Mouse (Mus musculus) limb, embryonic 13.5 days (tissue): ENCODE measurements around the gene Hmgcs1. TPM values are rescaled to one million over a fixed set of nuclear protein-coding genes. Genes with fewer than 3 reads are reported as not detected.

ENCODE experiments used
- ATAC-seq: fragments of 200-750 bp; cut with Nextera tagmentation; 2 replicates; pipeline ENCODE4 v1.8.0; 2017; ENCODE audit warnings: low read depth, moderate number of reproducible peaks, moderate TSS enrichment; ENCODE audit not compliant: low FRiP score
- H3K27ac ChIP-seq: fragments of 300-500 bp; sonication (generic); 2 replicates; pipeline ENCODE4 v1.5.1; 2015; ENCODE audit warnings: inconsistent platforms, mild to moderate bottlenecking, moderate library complexity
- H3K27me3 ChIP-seq: fragments of 300-500 bp; sonication (generic); 2 replicates; pipeline ENCODE4 v1.6.1; 2015; ENCODE audit warnings: mild to moderate bottlenecking, inconsistent platforms
- H3K36me3 ChIP-seq: fragments of 300-500 bp; sonication (generic); 2 replicates; pipeline ENCODE4 v1.6.1; 2015; ENCODE audit warnings: inconsistent platforms, mild to moderate bottlenecking, moderate library complexity
- H3K4me1 ChIP-seq: fragments of 300-500 bp; sonication (generic); 2 replicates; pipeline ENCODE4 v1.6.1; 2015; ENCODE audit warnings: inconsistent platforms
- H3K4me2 ChIP-seq: fragments of 300-500 bp; sonication (generic); replicated peaks from 2 replicates; pipeline ENCODE4 v1.6.1; 2015; ENCODE audit warnings: inconsistent platforms, mild to moderate bottlenecking, moderate library complexity
- H3K4me3 ChIP-seq: fragments of 300-500 bp; sonication (generic); 2 replicates; pipeline ENCODE4 v1.5.1; 2015; ENCODE audit warnings: moderate library complexity, mild to moderate bottlenecking, inconsistent platforms
- H3K9ac ChIP-seq: fragments of 300-500 bp; sonication (generic); 2 replicates; pipeline ENCODE4 v1.6.1; 2015; ENCODE audit warnings: mild to moderate bottlenecking, inconsistent platforms
- H3K9me3 ChIP-seq: fragments of 300-500 bp; sonication (generic); 2 replicates; pipeline ENCODE4 v1.6.1; 2016; ENCODE audit warnings: inconsistent platforms
- WGBS: fragments of 180-500 bp; shearing (Covaris S2); methylation state at CpG from one replicate; pipeline ENCODE4 v1.1.7; 2015; 5-methylcytosine and 5-hydroxymethylcytosine counted together
- polyA plus RNA-seq: library from polyadenylated mRNA; unstranded; fragments of >200 nt; fragmentation: Nextera tagmentation; extraction: Ambion mirVana; gene quantifications from 2 replicates; pipeline ENCODE4 v1.2.1, GENCODE M21; 2015

The Hmgcs1 gene
- polyA plus RNA-seq, 1 experiment from 2014 or later: 148 TPM

GRCm38 (mm10) chr13:119729406-119729805 is 39.2 kb downstream of the Hmgcs1 start:
- 88% methylated on average over 7 of the region's 7 CpGs for WGBS
- Histone ChIP-seq H3K36me3 (no peaks in the 10 kb centered on the region), H3K27me3 (no peaks in the 10 kb centered on the region), H3K9ac (no peak overlapping the region), H3K4me2 (no peak overlapping the region), H3K27ac (no peak overlapping the region), H3K4me3 (no peak overlapping the region), H3K4me1 (no peaks in the 10 kb centered on the region), H3K9me3 (no peaks in the 10 kb centered on the region)
- ATAC-seq: no peak

- no peak overlapping the region for H3K9ac ChIP-seq
- ATAC-seq: no peak
- no peaks in the 10 kb centered on the region for H3K27me3 ChIP-seq
- no peaks in the 10 kb centered on the region for H3K9me3 ChIP-seq
- H3K4me1 ChIP-seq: no peaks in the 10 kb centered on the region
- no peak overlapping the region for H3K27ac ChIP-seq
- no peak overlapping the region for H3K4me3 ChIP-seq
- no peaks in the 10 kb centered on the region for H3K36me3 ChIP-seq
- 33% methylated on average over 6 of the region's 6 CpGs for WGBS
- H3K4me2 ChIP-seq: no peak overlapping the region
These were observed 41.3 kb downstream of the Hmgcs1 start for GRCm38 (mm10) chr13:119731448-119731847.

- ATAC-seq: no peak
- H3K27me3 ChIP-seq: no peaks in the 10 kb centered on the region
- H3K9me3 ChIP-seq: no peaks in the 10 kb centered on the region
- H3K36me3 ChIP-seq: no peaks in the 10 kb centered on the region
- peak overlapping the region; percentile 59 for H3K4me2 ChIP-seq
- H3K9ac ChIP-seq: peak overlapping the region; percentile 45; the same call in 1 of the 2 replicates
- 5% methylated on average over 19 of the region's 19 CpGs for WGBS
- no peak overlapping the region for H3K27ac ChIP-seq
- 0 out of 2 replicates have a peak, but pooled peaks cover 6% of the 10 kb centered on the region for H3K4me1 ChIP-seq
- H3K4me3 ChIP-seq: peak overlapping the region; percentile 27
These were observed 51.4 kb downstream of the Hmgcs1 start for GRCm38 (mm10) chr13:119741390-119742237.

- no peak for ATAC-seq
- Histone ChIP-seq H3K9ac (no peak overlapping the region), H3K36me3 (no peaks in the 10 kb centered on the region), H3K4me2 (no peak overlapping the region), H3K9me3 (no peaks in the 10 kb centered on the region), H3K27ac (no peak overlapping the region), H3K4me1 (0 out of 2 replicates have a peak, but pooled peaks cover 6% of the 10 kb centered on the region), H3K4me3 (no peak overlapping the region), H3K27me3 (no peaks in the 10 kb centered on the region)
- WGBS: 86% methylated on average over 6 of the region's 6 CpGs
These were observed 52.7 kb downstream of the Hmgcs1 start for GRCm38 (mm10) chr13:119742711-119743415.

GRCm38 (mm10) chr13:119743470-119743869 is 53.3 kb downstream of the Hmgcs1 start:
- WGBS: 69% methylated on average over 3 of the region's 3 CpGs

GRCm38 (mm10) chr13:119746930-119747329 is 56.8 kb downstream of the Hmgcs1 start:
- no peaks in the 10 kb centered on the region for H3K27me3 ChIP-seq

More at GRCm38 (mm10) chr13:119743470-119743869, 53.3 kb downstream of the Hmgcs1 start:
- peaks cover 3% of the 10 kb centered on the region; the same call in 1 of the 2 replicates for H3K9me3 ChIP-seq
- no peak overlapping the region for H3K9ac ChIP-seq
- no peak for ATAC-seq
- H3K4me3 ChIP-seq: no peak overlapping the region
- H3K36me3 ChIP-seq: no peaks in the 10 kb centered on the region
- H3K4me1 ChIP-seq: 0 out of 2 replicates have a peak, but pooled peaks cover 6% of the 10 kb centered on the region
- H3K4me2 ChIP-seq: no peak overlapping the region
- no peak overlapping the region for H3K27ac ChIP-seq
- no peaks in the 10 kb centered on the region for H3K27me3 ChIP-seq

GRCm38 (mm10) chr13:119753859-119754634 is 63.9 kb downstream of the Hmgcs1 start:
- 0 out of 2 replicates have a peak overlapping the region, but pooled peaks have one; percentile 4 for H3K4me2 ChIP-seq
- no peak overlapping the region for H3K4me3 ChIP-seq
- peaks cover 16% of the 10 kb centered on the region for H3K4me1 ChIP-seq
- no peak for ATAC-seq
- H3K27ac ChIP-seq: no peak overlapping the region
- no peak overlapping the region for H3K9ac ChIP-seq
- no peaks in the 10 kb centered on the region for H3K36me3 ChIP-seq
- WGBS: 55% methylated on average over 9 of the region's 9 CpGs
- no peaks in the 10 kb centered on the region for H3K27me3 ChIP-seq
- no peaks in the 10 kb centered on the region for H3K9me3 ChIP-seq

More at GRCm38 (mm10) chr13:119746930-119747329, 56.8 kb downstream of the Hmgcs1 start:
- H3K9ac ChIP-seq: no peak overlapping the region
- H3K36me3 ChIP-seq: no peaks in the 10 kb centered on the region
- 90% methylated on average over 4 of the region's 4 CpGs for WGBS
- ATAC-seq: no peak
- H3K4me1 ChIP-seq: 0 out of 2 replicates have a peak, but pooled peaks cover under 1% of the 10 kb centered on the region
- H3K4me2 ChIP-seq: no peak overlapping the region
- H3K9me3 ChIP-seq: peaks cover 3% of the 10 kb centered on the region; the same call in 1 of the 2 replicates
- H3K4me3 ChIP-seq: no peak overlapping the region
- no peak overlapping the region for H3K27ac ChIP-seq

GRCm38 (mm10) chr13:119754635-119755020 is 64.4 kb downstream of the Hmgcs1 start:
- Histone ChIP-seq H3K9me3 (no peaks in the 10 kb centered on the region), H3K27ac (no peak overlapping the region), H3K36me3 (no peaks in the 10 kb centered on the region), H3K4me3 (peak overlapping the region; percentile 60), H3K27me3 (no peaks in the 10 kb centered on the region), H3K4me1 (peaks cover 16% of the 10 kb centered on the region), H3K9ac (peak overlapping the region; percentile 81; the same call in 1 of the 2 replicates), H3K4me2 (peak overlapping the region; percentile 98)
- WGBS: 29% methylated on average over 3 of the region's 3 CpGs
- no peak for ATAC-seq

- Histone ChIP-seq H3K9me3 (no peaks in the 10 kb centered on the region), H3K4me3 (peak overlapping the region; percentile 60), H3K4me1 (peaks cover 16% of the 10 kb centered on the region), H3K36me3 (no peaks in the 10 kb centered on the region), H3K27ac (0 out of 2 replicates have a peak overlapping the region, but pooled peaks have one; percentile 74), H3K9ac (peak overlapping the region; percentile 81), H3K4me2 (peak overlapping the region; percentile 98), H3K27me3 (no peaks in the 10 kb centered on the region)
- ATAC-seq: peak; percentile 49
- WGBS: 1% methylated on average over 16 of the region's 16 CpGs
These were observed 65.0 kb downstream of the Hmgcs1 start for GRCm38 (mm10) chr13:119755141-119755547.

GRCm38 (mm10) chr13:119755681-119756471 is 65.7 kb downstream of the Hmgcs1 start, which contains the start of gene Nim1k:
Nim1k (minus strand) TSS chr13:119755882.
- Histone ChIP-seq H3K4me2 (peak within 1 kb of the TSS; percentile 98), H3K9me3 (no peaks in the 10 kb centered on the region), H3K9ac (peak within 1 kb of the TSS; percentile 81), H3K27me3 (no peaks in the 10 kb centered on the region), H3K4me3 (peak within 1 kb of the TSS; percentile 60), H3K36me3 (peaks cover under 1% of the 10 kb centered on the region; the same call in 1 of the 2 replicates), H3K27ac (peak within 1 kb of the TSS; percentile 74; the same call in 1 of the 2 replicates), H3K4me1 (peaks cover 16% of the 10 kb centered on the region)
- ATAC-seq: peak; percentile 91
- WGBS: under 1% methylated on average over 43 of the region's 43 CpGs

GRCm38 (mm10) chr13:119756831-119757230 is 66.7 kb downstream of the Hmgcs1 start:
- Histone ChIP-seq H3K4me3 (0 out of 2 replicates have a peak overlapping the region, but pooled peaks have one; percentile 60), H3K36me3 (peaks cover 9% of the 10 kb centered on the region; the same call in 1 of the 2 replicates), H3K9ac (no peak overlapping the region), H3K27me3 (no peaks in the 10 kb centered on the region), H3K27ac (no peak overlapping the region), H3K4me1 (peaks cover 16% of the 10 kb centered on the region), H3K9me3 (no peaks in the 10 kb centered on the region), H3K4me2 (peak overlapping the region; percentile 98)
- 25% methylated on average over 5 of the region's 5 CpGs for WGBS
- ATAC-seq: no peak
